Mouse (Mus musculus) intestine, embryonic 15.5 days (tissue): ENCODE results near the gene Mmp27. TPM values are rescaled to one million over a fixed set of nuclear protein-coding genes. Genes with fewer than 3 reads are reported as not detected.
A peak's percentile ranks its signal among the peaks of the same experiment; 100 is the strongest.

Experiments
- ATAC-seq: fragments of 200-750 bp; cut with Nextera tagmentation; 2 replicates; pipeline ENCODE4 v1.8.0; 2017; ENCODE audit warnings: moderate TSS enrichment, moderate library complexity
- H3K27ac ChIP-seq: fragments of 300-500 bp; sonication (generic); 2 replicates; pipeline ENCODE4 v1.5.1; 2015; ENCODE audit warnings: mild to moderate bottlenecking, inconsistent platforms
- H3K27me3 ChIP-seq: fragments of 300-500 bp; sonication (generic); replicated peaks from 2 replicates; pipeline ENCODE4 v1.6.1; 2015; ENCODE audit warnings: inconsistent platforms
- H3K36me3 ChIP-seq: fragments of 300-500 bp; sonication (generic); 2 replicates; pipeline ENCODE4 v1.6.1; 2015; ENCODE audit warnings: inconsistent platforms
- H3K4me1 ChIP-seq: fragments of 300-500 bp; sonication (generic); replicated peaks from 2 replicates; pipeline ENCODE4 v1.6.1; 2015; ENCODE audit warnings: inconsistent platforms
- H3K4me2 ChIP-seq: fragments of 300-500 bp; sonication (generic); replicated peaks from 2 replicates; pipeline ENCODE4 v1.6.1; 2015; ENCODE audit warnings: mild to moderate bottlenecking, inconsistent platforms
- H3K4me3 ChIP-seq: fragments of 300-500 bp; sonication (generic); replicated peaks from 2 replicates; pipeline ENCODE4 v1.5.1; 2015; ENCODE audit warnings: inconsistent platforms
- H3K9ac ChIP-seq: fragments of 300-500 bp; sonication (generic); 2 replicates; pipeline ENCODE4 v1.6.1; 2015; ENCODE audit warnings: inconsistent platforms
- H3K9me3 ChIP-seq: fragments of 300-500 bp; sonication (generic); 2 replicates; pipeline ENCODE4 v1.6.1; 2016; ENCODE audit warnings: inconsistent platforms
- WGBS: fragments of 180-500 bp; shearing (Covaris S2); methylation state at CpG from one replicate; pipeline ENCODE4 v1.1.7; 2015; 5-methylcytosine and 5-hydroxymethylcytosine counted together
- polyA plus RNA-seq: library from polyadenylated mRNA; unstranded; fragments of >200 nt; fragmentation: Nextera tagmentation; extraction: Ambion mirVana; gene quantifications from 2 replicates; pipeline ENCODE4 v1.2.1, GENCODE M21; 2015

Gene Mmp27
- not detected in 2 replicates for polyA plus RNA-seq

- no peaks in the 10 kb centered on the region for H3K27me3 ChIP-seq
- no peak within 1 kb of the TSS for H3K27ac ChIP-seq
- no peak within 1 kb of the TSS for H3K4me3 ChIP-seq
- H3K4me2 ChIP-seq: no peak within 1 kb of the TSS
- H3K4me1 ChIP-seq: no peaks in the 10 kb centered on the region
- H3K9ac ChIP-seq: no peak within 1 kb of the TSS
- no peak for ATAC-seq
- no peaks in the 10 kb centered on the region for H3K36me3 ChIP-seq
- no peaks in the 10 kb centered on the region for H3K9me3 ChIP-seq
- 51% methylated on average over 4 of the region's 4 CpGs for WGBS
Measured at GRCm38 (mm10) chr9:7571162-7571561, at the start of gene Mmp27. TSS of gene Mmp27 (plus strand) at chr9:7571396.

GRCm38 (mm10) chr9:7526255-7526940, 44.8 kb upstream of the Mmp27 start:
- no peak overlapping the region for H3K4me2 ChIP-seq
- H3K4me3 ChIP-seq: no peak overlapping the region
- no peaks in the 10 kb centered on the region for H3K36me3 ChIP-seq
- no peak overlapping the region for H3K9ac ChIP-seq
- no peaks in the 10 kb centered on the region for H3K9me3 ChIP-seq
- ATAC-seq: no peak
- H3K27me3 ChIP-seq: no peaks in the 10 kb centered on the region
- no peaks in the 10 kb centered on the region for H3K4me1 ChIP-seq
- WGBS: 63% methylated on average over 4 of the region's 4 CpGs
- no peak overlapping the region for H3K27ac ChIP-seq

- ATAC-seq: no peak
- H3K4me2 ChIP-seq: no peak overlapping the region
Measured at GRCm38 (mm10) chr9:7542763-7543162, 28.4 kb upstream of the Mmp27 start.

GRCm38 (mm10) chr9:7544923-7545457, 26.2 kb upstream of the Mmp27 start:
- Histone ChIP-seq H3K4me1 (0 out of 2 replicates have a peak, but pooled peaks cover 5% of the 10 kb centered on the region), H3K36me3 (no peaks in the 10 kb centered on the region), H3K27me3 (no peaks in the 10 kb centered on the region), H3K9ac (no peak overlapping the region), H3K4me2 (no peak overlapping the region), H3K9me3 (no peaks in the 10 kb centered on the region), H3K4me3 (no peak overlapping the region), H3K27ac (peak overlapping the region; percentile 40; the same call in 1 of the 2 replicates)
- 62% methylated on average over 1 of the region's 1 CpGs for WGBS
- peak; percentile 41 for ATAC-seq

More at GRCm38 (mm10) chr9:7542763-7543162, 28.4 kb upstream of the Mmp27 start:
- 0 out of 2 replicates have a peak, but pooled peaks cover 5% of the 10 kb centered on the region for H3K4me1 ChIP-seq
- H3K9me3 ChIP-seq: no peaks in the 10 kb centered on the region
- H3K27ac ChIP-seq: no peak overlapping the region
- no peaks in the 10 kb centered on the region for H3K27me3 ChIP-seq
- no peak overlapping the region for H3K4me3 ChIP-seq
- H3K9ac ChIP-seq: no peak overlapping the region
- H3K36me3 ChIP-seq: no peaks in the 10 kb centered on the region

- H3K4me2 ChIP-seq: no peak overlapping the region
- no peak overlapping the region for H3K9ac ChIP-seq
- H3K27ac ChIP-seq: 0 out of 2 replicates have a peak overlapping the region, but pooled peaks have one; percentile 40
- no peaks in the 10 kb centered on the region for H3K36me3 ChIP-seq
- H3K4me3 ChIP-seq: no peak overlapping the region
- WGBS: 35% methylated on average over 1 of the region's 1 CpGs
- ATAC-seq: peak; percentile 82
- H3K27me3 ChIP-seq: no peaks in the 10 kb centered on the region
- 0 out of 2 replicates have a peak, but pooled peaks cover 5% of the 10 kb centered on the region for H3K4me1 ChIP-seq
- no peaks in the 10 kb centered on the region for H3K9me3 ChIP-seq
Measured at GRCm38 (mm10) chr9:7545471-7545870, 25.7 kb upstream of the Mmp27 start.

DNA sequence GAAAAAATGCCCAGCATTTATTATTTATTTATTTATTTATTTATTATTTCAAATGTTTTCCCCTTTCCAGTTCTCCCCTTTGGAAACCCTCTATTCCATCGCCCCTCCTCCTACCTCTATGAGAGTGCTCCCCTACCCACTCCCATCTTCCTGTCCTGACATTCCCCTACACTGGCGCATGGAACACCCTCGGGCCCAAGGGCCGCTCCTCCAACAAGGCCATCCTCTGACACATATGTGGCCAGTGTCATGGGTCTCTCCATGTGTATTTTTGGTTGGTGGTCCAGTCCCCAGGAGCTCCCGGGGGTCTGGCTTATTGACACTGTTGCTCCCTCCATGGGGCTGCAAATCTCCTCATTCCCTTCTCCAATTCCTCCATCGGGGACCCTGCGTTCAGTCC, 25.3 kb upstream of the Mmp27 start:
- Histone ChIP-seq H3K4me1 (0 out of 2 replicates have a peak, but pooled peaks cover 5% of the 10 kb centered on the region), H3K36me3 (no peaks in the 10 kb centered on the region), H3K9ac (no peak overlapping the region), H3K4me2 (no peak overlapping the region), H3K27ac (0 out of 2 replicates have a peak overlapping the region, but pooled peaks have one; percentile 36), H3K27me3 (no peaks in the 10 kb centered on the region), H3K9me3 (no peaks in the 10 kb centered on the region), H3K4me3 (no peak overlapping the region)
- WGBS: 89% methylated on average over 7 of the region's 7 CpGs
- no peak for ATAC-seq

DNA sequence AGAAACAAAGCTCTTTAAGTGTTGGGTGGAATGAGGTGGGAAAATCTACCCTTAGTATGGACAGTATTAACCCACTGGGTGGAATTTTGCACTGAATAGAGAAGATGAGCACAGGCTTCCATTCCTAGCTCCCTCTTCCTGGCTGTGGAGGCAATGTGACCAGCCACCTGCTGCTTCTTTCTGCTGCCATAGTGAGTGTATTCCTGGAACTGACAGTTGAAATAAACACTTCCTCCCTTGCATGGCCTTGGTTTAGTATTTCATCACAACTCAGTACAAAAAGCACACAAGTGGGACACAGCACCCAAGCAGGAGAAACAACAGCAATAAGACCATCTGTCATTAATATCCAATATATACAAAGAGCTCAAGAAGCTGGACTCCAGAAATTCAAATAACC, 19.3 kb upstream of the Mmp27 start:
- Histone ChIP-seq H3K9ac (no peak overlapping the region), H3K4me3 (no peak overlapping the region), H3K9me3 (no peaks in the 10 kb centered on the region), H3K27ac (no peak overlapping the region), H3K27me3 (no peaks in the 10 kb centered on the region), H3K36me3 (no peaks in the 10 kb centered on the region), H3K4me2 (no peak overlapping the region), H3K4me1 (no peaks in the 10 kb centered on the region)
- no peak for ATAC-seq

- H3K4me2 ChIP-seq: no peak overlapping the region
- no peaks in the 10 kb centered on the region for H3K9me3 ChIP-seq
- H3K36me3 ChIP-seq: no peaks in the 10 kb centered on the region
- H3K4me3 ChIP-seq: no peak overlapping the region
- H3K4me1 ChIP-seq: 0 out of 2 replicates have a peak, but pooled peaks cover 3% of the 10 kb centered on the region
- 79% methylated on average over 3 of the region's 3 CpGs for WGBS
- no peak overlapping the region for H3K27ac ChIP-seq
- no peak for ATAC-seq
- no peaks in the 10 kb centered on the region for H3K27me3 ChIP-seq
- no peak overlapping the region for H3K9ac ChIP-seq
Measured at GRCm38 (mm10) chr9:7553536-7553935, 17.7 kb upstream of the Mmp27 start.

GRCm38 (mm10) chr9:7554382-7554781, 16.8 kb upstream of the Mmp27 start:
- H3K9ac ChIP-seq: no peak overlapping the region
- no peaks in the 10 kb centered on the region for H3K27me3 ChIP-seq
- H3K4me2 ChIP-seq: no peak overlapping the region
- no peak overlapping the region for H3K4me3 ChIP-seq
- no peak for ATAC-seq
- 39% methylated on average over 3 of the region's 3 CpGs for WGBS
- H3K9me3 ChIP-seq: no peaks in the 10 kb centered on the region
- 0 out of 2 replicates have a peak, but pooled peaks cover 3% of the 10 kb centered on the region for H3K4me1 ChIP-seq
- H3K36me3 ChIP-seq: no peaks in the 10 kb centered on the region
- no peak overlapping the region for H3K27ac ChIP-seq

DNA sequence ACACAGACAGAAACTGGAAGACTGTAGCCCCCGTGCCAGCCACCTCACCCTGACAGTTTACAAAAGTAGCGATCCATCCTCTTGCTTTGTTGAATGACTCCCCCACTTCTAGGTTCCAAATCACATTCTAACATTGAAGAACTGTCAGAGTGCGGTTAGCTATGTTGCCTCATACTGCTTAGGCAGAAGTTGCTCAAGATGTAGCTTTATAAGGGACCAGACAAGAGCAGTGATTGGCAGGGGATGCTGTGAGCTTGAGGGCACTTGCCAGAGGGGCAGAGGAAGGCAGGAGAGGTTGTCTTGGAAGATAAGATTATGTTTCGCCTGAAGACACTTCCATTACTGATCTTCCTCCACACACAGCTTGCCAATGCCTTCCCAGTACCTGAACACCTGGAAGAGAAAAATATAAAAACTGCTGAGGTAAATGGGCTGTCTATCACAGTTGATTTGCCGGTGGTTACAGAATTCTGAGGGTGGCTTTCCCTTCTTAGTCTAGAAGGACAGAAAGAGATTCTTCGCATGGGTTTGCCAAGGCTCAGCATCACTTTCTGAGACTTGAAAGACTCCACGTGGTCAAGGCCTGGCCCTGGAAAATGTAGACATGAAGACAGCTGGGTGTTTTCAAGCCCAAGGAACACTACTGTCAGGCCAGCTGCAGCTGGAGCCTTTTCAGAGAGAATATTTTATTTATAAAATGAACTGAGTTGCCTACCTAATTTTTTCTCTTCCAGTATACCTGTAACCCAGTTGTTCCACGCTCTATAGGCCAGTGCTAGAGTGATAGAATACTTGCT, 12.8 kb upstream of the Mmp27 start, which contains the start of gene Mmp8:
Gene Mmp8, plus strand, starts transcription at position 236 of the 797 bp plus-strand sequence.
- Histone ChIP-seq H3K4me3 (no peak within 1 kb of the TSS), H3K27me3 (no peaks in the 10 kb centered on the region), H3K9ac (no peak within 1 kb of the TSS), H3K4me2 (no peak within 1 kb of the TSS), H3K4me1 (0 out of 2 replicates have a peak, but pooled peaks cover 3% of the 10 kb centered on the region), H3K36me3 (no peaks in the 10 kb centered on the region), H3K27ac (no peak within 1 kb of the TSS), H3K9me3 (no peaks in the 10 kb centered on the region)
- 64% methylated on average over 8 of the region's 8 CpGs for WGBS
- ATAC-seq: no peak

- H3K9me3 ChIP-seq: no peaks in the 10 kb centered on the region
- H3K9ac ChIP-seq: no peak overlapping the region
- no peaks in the 10 kb centered on the region for H3K36me3 ChIP-seq
- no peak overlapping the region for H3K4me2 ChIP-seq
- WGBS: 65% methylated on average over 4 of the region's 4 CpGs
- no peak for ATAC-seq
- no peak overlapping the region for H3K4me3 ChIP-seq
- H3K27me3 ChIP-seq: no peaks in the 10 kb centered on the region
- H3K27ac ChIP-seq: no peak overlapping the region
- H3K4me1 ChIP-seq: 0 out of 2 replicates have a peak, but pooled peaks cover 3% of the 10 kb centered on the region
Measured at GRCm38 (mm10) chr9:7560026-7560425, 11.2 kb upstream of the Mmp27 start.

GRCm38 (mm10) chr9:7567376-7567775, 3.8 kb upstream of the Mmp27 start:
- WGBS: 62% methylated on average over 7 of the region's 7 CpGs
- Histone ChIP-seq H3K4me1 (no peaks in the 10 kb centered on the region), H3K4me2 (no peak overlapping the region), H3K27ac (no peak overlapping the region), H3K27me3 (no peaks in the 10 kb centered on the region), H3K36me3 (no peaks in the 10 kb centered on the region), H3K4me3 (no peak overlapping the region), H3K9ac (no peak overlapping the region), H3K9me3 (no peaks in the 10 kb centered on the region)
- no peak for ATAC-seq
